Mouse (Mus musculus) limb, embryonic 12.5 days (tissue): ENCODE data around the gene Epop. TPM values are rescaled to one million over a fixed set of nuclear protein-coding genes. Genes with fewer than 3 reads are reported as not detected.

Experiments used
- ATAC-seq: fragments of 200-750 bp; cut with Nextera tagmentation; 2 replicates; pipeline ENCODE4 v1.8.0; 2017; ENCODE audit warnings: low read depth, moderate TSS enrichment; ENCODE audit not compliant: insufficient number of reproducible peaks, insufficient read depth, low FRiP score, low TSS enrichment
- H3K27ac ChIP-seq: fragments of 300-500 bp; sonication (generic); 2 replicates; pipeline ENCODE4 v1.5.1; 2016; ENCODE audit warnings: mild to moderate bottlenecking, moderate library complexity
- H3K27me3 ChIP-seq: fragments of 300-500 bp; sonication (generic); 2 replicates; pipeline ENCODE4 v1.6.1; 2016; ENCODE audit warnings: mild to moderate bottlenecking, moderate library complexity
- H3K36me3 ChIP-seq: fragments of 300-500 bp; sonication (generic); 2 replicates; pipeline ENCODE4 v1.6.1; 2016; ENCODE audit warnings: mild to moderate bottlenecking, moderate library complexity
- H3K4me1 ChIP-seq: fragments of 300-500 bp; sonication (generic); replicated peaks from 2 replicates; pipeline ENCODE4 v1.6.1; 2016
- H3K4me2 ChIP-seq: fragments of 300-500 bp; sonication (generic); 2 replicates; pipeline ENCODE4 v1.6.1; 2016; ENCODE audit warnings: mild to moderate bottlenecking, moderate library complexity
- H3K4me3 ChIP-seq: fragments of 300-500 bp; sonication (generic); replicated peaks from 2 replicates; pipeline ENCODE4 v1.5.1; 2016; ENCODE audit warnings: mild to moderate bottlenecking
- H3K9ac ChIP-seq: fragments of 300-500 bp; sonication (generic); replicated peaks from 2 replicates; pipeline ENCODE4 v1.6.1; 2016; ENCODE audit warnings: mild to moderate bottlenecking, moderate library complexity
- H3K9me3 ChIP-seq: fragments of 300-500 bp; sonication (generic); 2 replicates; pipeline ENCODE4 v1.6.1; 2016; ENCODE audit warnings: mild to moderate bottlenecking, moderate library complexity
- WGBS: fragments of 180-500 bp; shearing (Covaris S2); methylation state at CpG from one replicate; pipeline ENCODE4 v1.1.7; 2016; 5-methylcytosine and 5-hydroxymethylcytosine counted together
- microRNA-seq: library from miRNA; unstranded; fragments of <30 nt; microRNA quantifications from one replicate; pipeline ENCODE4, GENCODE M21; 2017
- polyA plus RNA-seq: library from polyadenylated mRNA; unstranded; fragments of >200 nt; fragmentation: Nextera tagmentation; extraction: Ambion mirVana; gene quantifications from 2 replicates; pipeline ENCODE4 v1.2.1, GENCODE M21; 2016

Epop gene
- polyA plus RNA-seq, 1 experiment from 2014 or later = 16.4 TPM

- Histone ChIP-seq H3K9ac (no peak overlapping the region), H3K27me3 (peaks cover 63% of the 10 kb centered on the region), H3K4me1 (peaks cover 20% of the 10 kb centered on the region), H3K9me3 (no peaks in the 10 kb centered on the region), H3K27ac (no peak overlapping the region), H3K4me3 (no peak overlapping the region), H3K36me3 (no peaks in the 10 kb centered on the region), H3K4me2 (no peak overlapping the region)
- no peak for ATAC-seq
- WGBS = 18% methylated on average over 10 of the region's 10 CpGs
These were observed 50.2 kb downstream of the Epop start for GRCm38 (mm10) chr11:97579088-97579857.

GRCm38 (mm10) chr11:97578286-97578685, 51.2 kb downstream of the Epop start:
- no peak for ATAC-seq
- no peaks in the 10 kb centered on the region for H3K9me3 ChIP-seq
- no peak overlapping the region for H3K27ac ChIP-seq
- H3K27me3 ChIP-seq = peaks cover 73% of the 10 kb centered on the region
- H3K4me3 ChIP-seq = no peak overlapping the region
- no peaks in the 10 kb centered on the region for H3K36me3 ChIP-seq
- H3K4me1 ChIP-seq = peaks cover 27% of the 10 kb centered on the region
- 32% methylated on average over 2 of the region's 2 CpGs for WGBS
- H3K9ac ChIP-seq = no peak overlapping the region
- H3K4me2 ChIP-seq = no peak overlapping the region

Small RNA genes lying within 50 kb of the gene (microRNA-seq; reads per million reads assigned to microRNA genes)
- gene Gm24158 = not detected
- gene Mir6927 = 0.70 reads per million

Other genes with a start within 250 kb of the Epop start
- gene Arhgap23, start 214.2 kb downstream of the Epop start, polyA plus RNA-seq = 7.3 and 7.4 TPM in 2 replicates
- gene 4933428G20Rik, start 129.4 kb downstream of the Epop start, polyA plus RNA-seq = 0.36 and 1.4 TPM in 2 replicates
- 0.27 and 0.79 TPM in 2 replicates for gene Srcin1, start 53.5 kb downstream of the Epop start, polyA plus RNA-seq
- 2.8 and 2.9 TPM in 2 replicates for gene Mllt6, start 33.7 kb upstream of the Epop start, polyA plus RNA-seq
- 10.0 and 11.3 TPM in 2 replicates for gene Cisd3, start 56.1 kb upstream of the Epop start, polyA plus RNA-seq
- 20.2 and 20.3 TPM in 2 replicates for gene Pcgf2, start 70.8 kb upstream of the Epop start, polyA plus RNA-seq
- 481 TPM in 2 replicates for gene Psmb3, start 73.7 kb upstream of the Epop start, polyA plus RNA-seq
- gene Pip4k2b, start 115.0 kb upstream of the Epop start, polyA plus RNA-seq = 2.2 and 2.7 TPM in 2 replicates
- gene Cwc25, start 136.9 kb upstream of the Epop start, polyA plus RNA-seq = 24.6 and 25.6 TPM in 2 replicates
- gene 1700001P01Rik, start 146.2 kb upstream of the Epop start, polyA plus RNA-seq = 0.37 TPM in 1 of 2 replicates, not detected in the other
- gene Rpl23, start 152.7 kb upstream of the Epop start, polyA plus RNA-seq = 513 and 518 TPM in 2 replicates
- 110 and 120 TPM in 2 replicates for gene Lasp1, start 169.3 kb upstream of the Epop start, polyA plus RNA-seq
- gene B230217C12Rik, start 211.1 kb upstream of the Epop start, polyA plus RNA-seq = 11.8 and 13.2 TPM in 2 replicates